Mouse (Mus musculus) left cerebral cortex, postnatal 25 days (tissue): ENCODE measurements at regions not wholly inside any gene's neighbourhood (a gene's known extent, or its start where the extent isn't known, plus 50 kb on each side); places are given as distances from the start of the nearest gene placed in this dataset.
A peak's percentile ranks its signal among the peaks of the same experiment; 100 is the strongest.

Experiments used
- DNase-seq, 2 experiments: peaks; one replicate each; pipeline ENCODE4 v3.0.0; 2022; ENCODE audit warnings: low spot score in 2 of 2, mixed read lengths in 1 of 2
- intact Hi-C: fragments of 180-260 bp; cut with DNase I; formaldehyde crosslinking; loops from one replicate; pipeline ENCODE4 v1.15.1; 2025

GRCm38 (mm10) chr15:28560035-28560434 lies 356.5 kb downstream of the Dnah5 start:
- DNase-seq, result peak in 1 of 2 experiments; percentile 83

GRCm38 (mm10) chr15:28595294-28595693 lies 391.7 kb downstream of the Dnah5 start:
- DNase-seq, result no peak
- intact Hi-C loops, result no loop called here

More at GRCm38 (mm10) chr15:28560035-28560434, 356.5 kb downstream of the Dnah5 start:
- intact Hi-C loops, result no loop called here

- no peak for DNase-seq
- intact Hi-C loops, result no loop called here
Observed at GRCm38 (mm10) chr15:28595725-28596124, 392.2 kb downstream of the Dnah5 start.

- intact Hi-C loops, result no loop called here
- DNase-seq, result peak; percentile 6 to 58
Observed at GRCm38 (mm10) chr15:28600132-28600531, 396.6 kb downstream of the Dnah5 start.

GRCm38 (mm10) chr15:28615662-28616061 lies 412.1 kb downstream of the Dnah5 start:
- DNase-seq, result no peak
- intact Hi-C loops, result no loop called here

- DNase-seq, result no peak
- intact Hi-C loops, result no loop called here
Observed at GRCm38 (mm10) chr15:28640349-28640748, 436.8 kb downstream of the Dnah5 start.

GRCm38 (mm10) chr15:28645122-28645521 lies 441.6 kb downstream of the Dnah5 start:
- intact Hi-C loops, result no loop called here
- no peak for DNase-seq

- intact Hi-C loops, result no loop called here
Observed at GRCm38 (mm10) chr15:28653996-28654395, 450.4 kb downstream of the Dnah5 start.

GRCm38 (mm10) chr15:28663847-28664602 lies 460.5 kb downstream of the Dnah5 start:
- intact Hi-C loops, result no loop called here
- peak in 1 of 2 experiments; percentile 29 for DNase-seq

More at GRCm38 (mm10) chr15:28653996-28654395, 450.4 kb downstream of the Dnah5 start:
- DNase-seq, result no peak
